Mouse (Mus musculus) CH12.LX (cell line): Measurements from ENCODE around the gene G430095P16Rik.
A peak's percentile ranks its signal among the peaks of the same experiment; 100 is the strongest.

ENCODE experiments used
- CTCF ChIP-seq, 2 experiments: IDR thresholded peaks in 1 of 2; conservative IDR thresholded peaks in 1 of 2; 2 replicates each; pipeline ENCODE4 v1.5.1; 2011 to 2012; ENCODE audit warnings: low read depth in 2 of 2, low read length in 2 of 2, improper control_type of control experiment in 1 of 2, inconsistent platforms in 1 of 2, mild to moderate bottlenecking in 1 of 2, moderate library complexity in 1 of 2
- GABPA ChIP-seq: IDR thresholded peaks from 2 replicates; pipeline ENCODE4 v1.6.1; 2012; ENCODE audit warnings: low read depth, low read length, improper control_type of control experiment, inconsistent platforms; ENCODE audit not compliant: insufficient replicate concordance
- KAT2A ChIP-seq: IDR thresholded peaks from 2 replicates; pipeline ENCODE4 v1.6.1; 2012; ENCODE audit warnings: low read length, improper control_type of control experiment, inconsistent platforms; ENCODE audit not compliant: insufficient replicate concordance
- MAX ChIP-seq: IDR thresholded peaks from 2 replicates; pipeline ENCODE4 v1.6.1; 2011; ENCODE audit warnings: low read length, improper control_type of control experiment
- MEF2A ChIP-seq: IDR thresholded peaks from 2 replicates; pipeline ENCODE4 v1.6.1; 2014; ENCODE audit warnings: low read depth, mild to moderate bottlenecking, inconsistent platforms, low read length, improper control_type of control experiment, borderline replicate concordance
- POLR2A ChIP-seq: IDR thresholded peaks from 2 replicates; pipeline ENCODE4 v1.6.1; 2011; ENCODE audit warnings: low read depth, mild to moderate bottlenecking, improper control_type of control experiment, low read length
- POLR2AphosphoS2 ChIP-seq: IDR thresholded peaks from 2 replicates; pipeline ENCODE4 v1.6.1; 2011; ENCODE audit warnings: low read depth, low read length, improper control_type of control experiment
- USF1 ChIP-seq: IDR thresholded peaks from 2 replicates; pipeline ENCODE4 v1.6.1; 2014; ENCODE audit warnings: low read depth, mild to moderate bottlenecking, inconsistent platforms, low read length, improper control_type of control experiment

DNA sequence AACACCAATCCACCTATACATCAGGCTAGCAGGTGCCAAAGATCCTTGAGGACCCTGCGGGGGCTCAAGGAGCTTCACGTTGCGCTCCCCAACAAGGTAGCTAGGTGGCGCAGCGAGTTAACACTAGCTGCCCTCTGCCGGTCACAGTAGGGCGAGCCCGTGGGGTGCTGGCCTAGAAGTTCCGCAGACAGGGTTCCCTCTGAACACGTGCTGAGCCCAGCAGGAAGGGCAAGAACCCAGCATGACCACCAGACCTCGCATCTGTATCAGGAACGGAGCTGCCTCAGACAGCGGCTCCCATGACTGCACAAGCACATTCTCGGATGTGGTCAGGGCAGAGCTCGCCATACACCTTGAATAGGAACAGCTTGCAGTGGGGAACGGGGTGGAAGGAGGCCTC is 14.8 kb downstream of the G430095P16Rik start:
- TF ChIP-seq KAT2A (no peak), MEF2A (peak; percentile 50; the same call in 1 of the 2 replicates), CTCF (conservative IDR thresholded peaks at IDR 0.05 in 1 of 2, IDR thresholded peaks at IDR 0.05 in 1 of 2; ENCODE audit: low read depth in 2 of 2, low read length in 2 of 2) (peak; percentile 57 to 100), POLR2A (no peak), MAX (peak; percentile 93), POLR2AphosphoS2 (no peak), GABPA (no peak), USF1 (peak; percentile 6; the same call in 1 of the 2 replicates)
